Mouse (Mus musculus) limb, embryonic 14.5 days (tissue): ENCODE results near the gene Cd47. TPM values are rescaled to one million over a fixed set of nuclear protein-coding genes. Genes with fewer than 3 reads are reported as not detected.

Experiments
- ATAC-seq: fragments of 200-750 bp; cut with Nextera tagmentation; 2 replicates; pipeline ENCODE4 v1.8.0; 2017; ENCODE audit warnings: low read depth, moderate number of reproducible peaks, moderate TSS enrichment; ENCODE audit not compliant: low FRiP score
- DNase-seq: peaks from one replicate; pipeline ENCODE4 v3.0.0-alpha.2; 2015; ENCODE audit warnings: low spot score
- H3K27ac ChIP-seq: fragments of 300-500 bp; sonication (generic); replicated peaks from 2 replicates; pipeline ENCODE4 v1.5.1; 2014; ENCODE audit warnings: low read depth, mild to moderate bottlenecking, low read length, moderate library complexity, mixed read lengths
- H3K27me3 ChIP-seq: fragments of 300-500 bp; sonication (generic); 2 replicates; pipeline ENCODE4 v1.6.1; 2014; ENCODE audit warnings: low read length, mixed read lengths; ENCODE audit not compliant: control insufficient read depth, insufficient read depth
- H3K36me3 ChIP-seq: fragments of 300-500 bp; sonication (generic); 2 replicates; pipeline ENCODE4 v1.6.1; 2014; ENCODE audit warnings: mild to moderate bottlenecking, low read length, moderate library complexity, mixed read lengths; ENCODE audit not compliant: control insufficient read depth, insufficient read depth
- H3K4me1 ChIP-seq: fragments of 300-500 bp; sonication (generic); 2 replicates; pipeline ENCODE4 v1.6.1; 2014; ENCODE audit warnings: antibody characterized with exemption, low read length, mixed read lengths; ENCODE audit not compliant: control insufficient read depth, insufficient read depth
- H3K4me2 ChIP-seq: fragments of 300-500 bp; sonication (generic); replicated peaks from 2 replicates; pipeline ENCODE4 v1.6.1; 2014; ENCODE audit warnings: low read depth, mild to moderate bottlenecking, low read length, moderate library complexity; ENCODE audit not compliant: severe bottlenecking
- H3K4me3 ChIP-seq: fragments of 300-500 bp; sonication (generic); replicated peaks from 2 replicates; pipeline ENCODE4 v1.5.1; 2014; ENCODE audit warnings: low read length
- H3K9ac ChIP-seq: fragments of 300-500 bp; sonication (generic); 2 replicates; pipeline ENCODE4 v1.6.1; 2014; ENCODE audit warnings: mild to moderate bottlenecking, low read depth, low read length, moderate library complexity; ENCODE audit not compliant: severe bottlenecking
- H3K9me3 ChIP-seq: fragments of 300-500 bp; sonication (generic); 2 replicates; pipeline ENCODE4 v1.6.1; 2016; ENCODE audit warnings: low read length; ENCODE audit not compliant: control insufficient read depth
- POLR2A ChIP-seq: fragments of 200-500 bp; IDR thresholded peaks from 2 replicates; pipeline ENCODE4 v1.8.0; 2012; ENCODE audit warnings: inconsistent platforms, mild to moderate bottlenecking, moderate library complexity, borderline replicate concordance; ENCODE audit not compliant: insufficient read depth, insufficient read length; ENCODE audit errors: extremely low read depth
- WGBS: fragments of 180-500 bp; shearing (Covaris S2); extraction: QIAGEN DNeasy Blood & Tissue Kit; methylation state at CpG from one replicate; pipeline ENCODE4 v1.1.7; 2014; 5-methylcytosine and 5-hydroxymethylcytosine counted together
- polyA plus RNA-seq, 2 experiments: library from polyadenylated mRNA; depleted of rRNA in 1 of 2; stranded (reverse) in 1 of 2; unstranded in 1 of 2; fragments of >200 nt; fragmentation: Nextera tagmentation in 1 of 2; extraction: Ambion mirVana in 1 of 2; gene quantifications; 2 replicates each; pipeline versions ENCODE4 v1.2.1 to v1.2.3; 2012 to 2014

Cd47 gene
- polyA plus RNA-seq, 2 experiments, result 29.5 to 91.0 TPM

DNA sequence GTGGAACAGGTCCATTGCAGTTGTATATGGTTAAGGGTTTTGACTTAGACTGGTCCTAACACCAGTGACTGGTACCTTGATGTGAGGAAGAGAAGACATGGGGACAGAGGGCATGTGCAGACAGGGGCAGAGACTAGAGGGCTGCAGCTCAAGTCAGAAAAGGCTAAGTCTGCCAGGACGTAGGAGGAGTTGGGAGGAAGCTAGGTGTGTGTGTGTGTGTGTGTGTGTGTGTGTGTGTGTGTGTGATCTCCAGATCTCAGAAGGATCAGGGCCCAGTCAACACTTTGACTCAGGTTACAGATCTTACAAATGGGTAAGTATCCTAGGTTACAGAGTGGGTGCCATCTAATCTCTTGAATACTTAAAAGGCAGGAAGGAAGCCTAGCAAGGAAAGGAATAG is 48.3 kb downstream of the Cd47 start:
- H3K36me3 ChIP-seq, result no peaks in the 10 kb centered on the region
- no peak for ATAC-seq
- 82% methylated on average over 1 of the region's 1 CpGs for WGBS

DNA sequence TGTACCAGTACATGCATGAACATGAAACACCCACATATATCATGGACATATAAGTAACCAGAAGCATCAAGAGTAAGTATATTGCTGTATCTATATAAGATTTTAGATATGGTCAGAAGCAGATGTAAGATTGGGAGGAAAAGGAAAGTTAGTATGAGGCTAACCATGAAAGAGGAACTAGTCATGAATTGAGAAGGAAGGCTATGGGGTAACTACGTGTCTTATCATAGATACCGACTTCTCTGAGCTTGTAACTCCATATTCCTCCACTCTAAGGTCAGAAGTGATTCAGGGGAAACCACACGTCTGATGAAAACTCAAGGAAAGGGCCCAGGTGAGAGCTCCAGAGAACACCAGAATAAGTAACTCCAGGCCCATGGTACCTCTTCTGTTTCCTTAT is 52.6 kb downstream of the Cd47 start:
- no peak for ATAC-seq
- no peak for TF ChIP-seq POLR2A
- DNase-seq, result no peak
- Histone ChIP-seq H3K27me3 (no peaks in the 10 kb centered on the region), H3K9ac (no peak overlapping the region), H3K36me3 (no peaks in the 10 kb centered on the region), H3K9me3 (no peaks in the 10 kb centered on the region), H3K4me2 (no peak overlapping the region), H3K27ac (no peak overlapping the region), H3K4me3 (no peak overlapping the region), H3K4me1 (peaks cover 6% of the 10 kb centered on the region; the same call in 1 of the 2 replicates)
- 91% methylated on average over 3 of the region's 3 CpGs for WGBS

More for the DNA sequence above, 48.3 kb downstream of the Cd47 start:
- Histone ChIP-seq H3K27ac (no peak overlapping the region), H3K4me2 (no peak overlapping the region), H3K4me1 (no peaks in the 10 kb centered on the region), H3K9me3 (no peaks in the 10 kb centered on the region), H3K4me3 (no peak overlapping the region), H3K9ac (no peak overlapping the region), H3K27me3 (no peaks in the 10 kb centered on the region)
- DNase-seq, result no peak
- TF ChIP-seq POLR2A, result no peak

DNA sequence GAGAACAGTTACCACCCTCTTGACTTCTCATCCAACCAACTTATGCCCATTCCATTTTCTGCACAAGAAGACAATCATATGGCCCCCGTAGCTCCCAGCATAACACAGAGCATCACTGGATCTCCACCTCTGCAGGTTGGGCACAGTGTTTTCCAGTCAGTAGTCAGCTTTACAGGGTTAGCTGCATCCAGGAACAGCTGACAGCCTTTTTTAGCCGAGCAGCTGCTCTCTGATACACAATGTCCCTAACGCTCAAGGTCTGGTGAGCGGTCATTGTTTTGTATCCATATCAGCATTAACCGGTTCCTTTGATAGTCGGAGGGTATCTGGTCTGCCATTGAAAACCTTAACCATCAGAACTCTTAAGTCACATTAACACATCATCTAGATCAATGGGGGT is 53.3 kb downstream of the Cd47 start:
- WGBS, result 92% methylated on average over 6 of the region's 6 CpGs
- Histone ChIP-seq H3K9me3 (no peaks in the 10 kb centered on the region), H3K27ac (no peak overlapping the region), H3K27me3 (no peaks in the 10 kb centered on the region), H3K4me1 (peaks cover 10% of the 10 kb centered on the region; the same call in 1 of the 2 replicates), H3K36me3 (no peaks in the 10 kb centered on the region), H3K9ac (no peak overlapping the region), H3K4me2 (no peak overlapping the region), H3K4me3 (no peak overlapping the region)
- no peak for ATAC-seq
- TF ChIP-seq POLR2A, result no peak
- DNase-seq, result no peak

DNA sequence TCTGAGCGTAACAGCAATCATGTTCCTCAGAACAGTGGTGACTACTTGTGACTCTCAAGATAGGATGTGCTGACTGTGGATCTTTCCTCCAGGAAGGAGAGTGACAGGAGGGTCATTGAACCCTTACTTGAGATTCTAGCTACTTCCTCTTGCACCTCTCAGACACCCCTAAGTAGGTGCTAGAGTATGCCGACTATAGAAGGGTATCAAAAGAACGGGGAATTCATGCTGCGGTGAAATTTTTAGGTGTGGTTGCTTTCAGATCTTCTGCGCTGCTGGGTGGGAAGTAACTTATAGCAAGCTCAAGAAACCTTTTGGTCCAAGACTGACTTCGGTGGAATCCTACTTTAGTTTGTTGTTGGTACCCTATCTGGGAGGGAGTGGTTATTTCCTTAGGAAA is 53.9 kb downstream of the Cd47 start:
- Histone ChIP-seq H3K4me1 (peaks cover 10% of the 10 kb centered on the region; the same call in 1 of the 2 replicates), H3K36me3 (no peaks in the 10 kb centered on the region), H3K27ac (no peak overlapping the region), H3K9me3 (no peaks in the 10 kb centered on the region), H3K4me2 (no peak overlapping the region), H3K4me3 (no peak overlapping the region), H3K9ac (no peak overlapping the region), H3K27me3 (no peaks in the 10 kb centered on the region)
- 90% methylated on average over 6 of the region's 6 CpGs for WGBS
- ATAC-seq (no peak), DNase-seq (no peak)
- TF ChIP-seq POLR2A, result no peak

DNA sequence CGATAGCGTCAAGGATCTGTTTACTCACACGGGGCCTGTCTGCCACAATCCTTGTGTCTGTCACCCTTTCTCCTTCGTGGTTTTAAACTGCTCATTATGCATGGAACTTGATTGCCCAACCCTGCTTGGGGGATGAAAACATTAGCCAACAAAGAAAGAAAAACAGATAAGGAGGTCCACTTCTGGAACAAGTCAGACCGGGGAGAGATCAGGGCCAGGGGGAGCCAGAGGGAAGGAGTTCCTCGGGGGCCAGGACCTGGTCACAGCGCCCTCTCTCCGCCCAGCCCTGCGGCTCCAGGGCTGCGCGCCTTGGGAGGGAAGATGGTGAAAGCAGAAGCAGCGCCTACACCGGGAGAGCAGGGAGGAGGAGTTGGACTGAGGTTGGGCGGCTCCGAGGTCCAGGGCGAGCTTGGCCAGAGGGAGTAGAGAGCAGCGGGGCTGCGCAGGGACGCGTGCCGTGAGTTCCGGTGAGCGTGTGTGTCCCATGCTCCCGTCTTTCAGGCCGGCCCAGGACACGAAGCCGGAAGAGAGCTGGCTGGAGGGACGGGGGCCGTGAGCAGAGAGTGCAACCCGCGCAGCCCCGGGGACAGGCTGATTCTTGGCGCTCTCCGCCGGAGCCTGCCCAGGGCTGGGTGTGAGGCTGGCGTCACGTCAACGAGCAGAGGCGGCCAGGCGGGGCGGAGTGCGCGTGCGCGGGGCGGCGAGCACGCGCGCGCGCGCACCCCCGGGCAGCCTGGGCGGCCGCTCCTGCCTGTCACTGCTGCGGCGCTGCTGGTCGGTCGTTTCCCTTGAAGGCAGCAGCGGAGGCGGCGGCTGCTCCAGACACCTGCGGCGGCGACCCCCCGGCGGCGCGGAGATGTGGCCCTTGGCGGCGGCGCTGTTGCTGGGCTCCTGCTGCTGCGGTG is 54.9 kb downstream of the Cd47 start:
- H3K9me3 ChIP-seq, result no peaks in the 10 kb centered on the region
- peak; percentile 89 for DNase-seq
- peak overlapping the region; percentile 65 for H3K4me2 ChIP-seq
- ATAC-seq, result peak; percentile 91
- peak overlapping the region; percentile 88 for H3K4me3 ChIP-seq
- H3K36me3 ChIP-seq, result no peaks in the 10 kb centered on the region
- WGBS, result 6% methylated on average over 26 of the region's 74 CpGs
- peak; percentile 78; the same call in 1 of the 2 replicates for TF ChIP-seq POLR2A
- peak overlapping the region; percentile 96 for H3K27ac ChIP-seq
- peak overlapping the region; percentile 90 for H3K9ac ChIP-seq
- H3K27me3 ChIP-seq, result no peaks in the 10 kb centered on the region
- peaks cover 10% of the 10 kb centered on the region; the same call in 1 of the 2 replicates for H3K4me1 ChIP-seq
